Mouse (Mus musculus) neural tube, embryonic 11.5 days (tissue): ENCODE results near the gene Avil. TPM values are rescaled to one million over a fixed set of nuclear protein-coding genes. Genes with fewer than 3 reads are reported as not detected.

Source experiments
- ATAC-seq: fragments of 200-750 bp; cut with Nextera tagmentation; 2 replicates; pipeline ENCODE4 v1.8.0; 2017; ENCODE audit warnings: moderate number of reproducible peaks, mild to moderate bottlenecking, moderate TSS enrichment, moderate library complexity; ENCODE audit not compliant: insufficient read depth, low FRiP score, low TSS enrichment
- DNase-seq: peaks from one replicate; pipeline ENCODE4 v3.0.0-alpha.2; 2015; ENCODE audit warnings: low spot score
- H3K27ac ChIP-seq: fragments of 300-500 bp; sonication (generic); 2 replicates; pipeline ENCODE4 v1.5.1; 2014; ENCODE audit warnings: low read depth, mild to moderate bottlenecking, low read length
- H3K27me3 ChIP-seq: fragments of 300-500 bp; sonication (generic); 2 replicates; pipeline ENCODE4 v1.6.1; 2014; ENCODE audit warnings: mild to moderate bottlenecking, low read length, mixed read lengths; ENCODE audit not compliant: control insufficient read depth, insufficient read depth
- H3K36me3 ChIP-seq: fragments of 300-500 bp; sonication (generic); 2 replicates; pipeline ENCODE4 v1.6.1; 2014; ENCODE audit warnings: mild to moderate bottlenecking, low read length, moderate library complexity, mixed read lengths; ENCODE audit not compliant: control insufficient read depth, insufficient read depth
- H3K4me1 ChIP-seq: fragments of 300-500 bp; sonication (generic); 2 replicates; pipeline ENCODE4 v1.6.1; 2014; ENCODE audit warnings: low read length, mixed read lengths; ENCODE audit not compliant: control insufficient read depth, insufficient read depth
- H3K4me2 ChIP-seq: fragments of 300-500 bp; sonication (generic); 2 replicates; pipeline ENCODE4 v1.6.1; 2014; ENCODE audit warnings: low read depth, mild to moderate bottlenecking, moderate library complexity
- H3K4me3 ChIP-seq: fragments of 300-500 bp; sonication (generic); 2 replicates; pipeline ENCODE4 v1.5.1; 2014; ENCODE audit warnings: low read depth, low read length
- H3K9ac ChIP-seq: fragments of 300-500 bp; sonication (generic); 2 replicates; pipeline ENCODE4 v1.6.1; 2014; ENCODE audit warnings: mild to moderate bottlenecking, low read length
- H3K9me3 ChIP-seq: fragments of 300-500 bp; sonication (generic); 2 replicates; pipeline ENCODE4 v1.6.1; 2016; ENCODE audit warnings: low read length; ENCODE audit not compliant: control insufficient read depth
- whole genome bisulfite sequencing: fragments of 180-500 bp; shearing (Covaris S2); extraction: QIAGEN DNeasy Blood & Tissue Kit; methylation state at CpG from one replicate; pipeline ENCODE4 v1.1.7; 2014; 5-methylcytosine and 5-hydroxymethylcytosine counted together
- polyA plus RNA-seq: library from polyadenylated mRNA; unstranded; fragments of >200 nt; fragmentation: Nextera tagmentation; extraction: Ambion mirVana; gene quantifications from 2 replicates; pipeline ENCODE4 v1.2.1, GENCODE M21; 2014

The Avil gene
- polyA plus RNA-seq, 1 experiment from 2014 or later, result 0.82 TPM

GRCm38 (mm10) chr10:127062503-127062902 is 62.0 kb downstream of the Avil start:
- DNase-seq (no peak), ATAC-seq (no peak)
- Histone ChIP-seq H3K9me3 (no peaks in the 10 kb centered on the region), H3K4me2 (no peak overlapping the region), H3K9ac (no peak overlapping the region), H3K4me3 (no peak overlapping the region), H3K27me3 (peaks cover 6% of the 10 kb centered on the region; the same call in 1 of the 2 replicates), H3K36me3 (peaks cover 26% of the 10 kb centered on the region), H3K4me1 (peaks cover 12% of the 10 kb centered on the region), H3K27ac (no peak overlapping the region)
- 80% methylated on average over 5 of the region's 5 CpGs for WGBS

- peak; percentile 91 for ATAC-seq
- peaks cover 13% of the 10 kb centered on the region for H3K4me1 ChIP-seq
- H3K9ac ChIP-seq, result peak within 1 kb of the TSS; percentile 94
- H3K36me3 ChIP-seq, result peaks cover 35% of the 10 kb centered on the region
- DNase-seq, result peak; percentile 99
- H3K4me2 ChIP-seq, result peak within 1 kb of the TSS; percentile 76
- peak within 1 kb of the TSS; percentile 78 for H3K4me3 ChIP-seq
- peak within 1 kb of the TSS; percentile 63 for H3K27ac ChIP-seq
- H3K27me3 ChIP-seq, result peaks cover 6% of the 10 kb centered on the region; the same call in 1 of the 2 replicates
- no peaks in the 10 kb centered on the region for H3K9me3 ChIP-seq
- WGBS, result under 1% methylated on average over 42 of the region's 46 CpGs
These were observed 62.8 kb downstream of the Avil start, which contains the start of gene Cdk4 for GRCm38 (mm10) chr10:127063239-127063872. TSS of gene Cdk4 (plus strand) at chr10:127063534.

- 15% methylated on average over 37 of the region's 37 CpGs for WGBS
These were observed 63.7 kb downstream of the Avil start for GRCm38 (mm10) chr10:127063913-127064870.

GRCm38 (mm10) chr10:127065981-127066380 is 65.5 kb downstream of the Avil start:
- H3K4me2 ChIP-seq, result no peak overlapping the region
- no peak overlapping the region for H3K4me3 ChIP-seq
- no peak overlapping the region for H3K9ac ChIP-seq
- no peaks in the 10 kb centered on the region for H3K27me3 ChIP-seq
- H3K9me3 ChIP-seq, result no peaks in the 10 kb centered on the region
- 92% methylated on average over 9 of the region's 9 CpGs for WGBS
- H3K27ac ChIP-seq, result no peak overlapping the region
- peaks cover 35% of the 10 kb centered on the region for H3K36me3 ChIP-seq
- H3K4me1 ChIP-seq, result peaks cover 13% of the 10 kb centered on the region; the same call in 1 of the 2 replicates
- no peak for DNase-seq
- no peak for ATAC-seq

More at GRCm38 (mm10) chr10:127063913-127064870, 63.7 kb downstream of the Avil start:
- Histone ChIP-seq H3K4me3 (peak overlapping the region; percentile 78), H3K4me2 (peak overlapping the region; percentile 76), H3K27me3 (peaks cover 6% of the 10 kb centered on the region; the same call in 1 of the 2 replicates), H3K36me3 (peaks cover 35% of the 10 kb centered on the region), H3K9me3 (no peaks in the 10 kb centered on the region), H3K4me1 (peaks cover 16% of the 10 kb centered on the region), H3K27ac (peak overlapping the region; percentile 63), H3K9ac (peak overlapping the region; percentile 94)
- ATAC-seq (peak; percentile 1), DNase-seq (peak; percentile 49)

GRCm38 (mm10) chr10:127066519-127067018 is 66.1 kb downstream of the Avil start:
- Histone ChIP-seq H3K4me1 (peaks cover 18% of the 10 kb centered on the region; the same call in 1 of the 2 replicates), H3K27ac (no peak overlapping the region)

GRCm38 (mm10) chr10:127068360-127069038 is 68.0 kb downstream of the Avil start:
- H3K9me3 ChIP-seq, result no peaks in the 10 kb centered on the region
- peak overlapping the region; percentile 88 for H3K4me2 ChIP-seq
- H3K4me1 ChIP-seq, result peaks cover 16% of the 10 kb centered on the region; the same call in 1 of the 2 replicates
- peak overlapping the region; percentile 63 for H3K4me3 ChIP-seq
- peak overlapping the region; percentile 77; the same call in 1 of the 2 replicates for H3K9ac ChIP-seq
- H3K27me3 ChIP-seq, result no peaks in the 10 kb centered on the region
- no peak for DNase-seq
- 87% methylated on average over 9 of the region's 9 CpGs for WGBS
- H3K27ac ChIP-seq, result peak overlapping the region; percentile 63; the same call in 1 of the 2 replicates
- no peak for ATAC-seq
- peaks cover 35% of the 10 kb centered on the region for H3K36me3 ChIP-seq

More at GRCm38 (mm10) chr10:127066519-127067018, 66.1 kb downstream of the Avil start:
- no peaks in the 10 kb centered on the region for H3K9me3 ChIP-seq
- 93% methylated on average over 14 of the region's 14 CpGs for WGBS
- peaks cover 35% of the 10 kb centered on the region for H3K36me3 ChIP-seq
- H3K4me2 ChIP-seq, result no peak overlapping the region
- ATAC-seq (no peak), DNase-seq (no peak)
- no peak overlapping the region for H3K4me3 ChIP-seq
- no peak overlapping the region for H3K9ac ChIP-seq
- no peaks in the 10 kb centered on the region for H3K27me3 ChIP-seq

GRCm38 (mm10) chr10:127069281-127070189 is 69.0 kb downstream of the Avil start:
- H3K9ac ChIP-seq, result peak overlapping the region; percentile 77
- H3K4me2 ChIP-seq, result peak overlapping the region; percentile 88
- H3K4me3 ChIP-seq, result peak overlapping the region; percentile 63
- peak; percentile 29 for DNase-seq
- H3K36me3 ChIP-seq, result peaks cover 35% of the 10 kb centered on the region
- WGBS, result 9% methylated on average over 30 of the region's 30 CpGs
- H3K4me1 ChIP-seq, result peaks cover 16% of the 10 kb centered on the region; the same call in 1 of the 2 replicates
- peak; percentile 70 for ATAC-seq
- H3K27me3 ChIP-seq, result no peaks in the 10 kb centered on the region
- peak overlapping the region; percentile 63 for H3K27ac ChIP-seq
- no peaks in the 10 kb centered on the region for H3K9me3 ChIP-seq
